Mouse (Mus musculus): ENCODE measurements at regions not wholly inside any gene's neighbourhood (a gene's known extent, or its start where the extent isn't known, plus 50 kb on each side); places are given as distances from the start of the nearest gene placed in this dataset.

GRCm38 (mm10) chr3:140837976-140838581 lies 374.1 kb downstream of the Pdha2 start:
- 0 out of 2 replicates have a peak overlapping the region, but pooled peaks have one; percentile 23 for H3K4me2 ChIP-seq (ENCODE audit: low read depth, low read length)
- WGBS: 70% methylated on average over 2 of the region's 2 CpGs

GRCm38 (mm10) chr3:140821266-140821665 lies 390.9 kb downstream of the Pdha2 start:
- Histone ChIP-seq H3K9ac (replicated peaks; ENCODE audit: low read depth, low read length) (no peak overlapping the region), H3K27ac (ENCODE audit: low read depth) (no peak overlapping the region), H3K4me2 (ENCODE audit: low read depth, low read length) (no peak overlapping the region), H3K36me3 (replicated peaks; ENCODE audit: control insufficient read depth, insufficient read depth, low read length) (no peaks in the 10 kb centered on the region), H3K4me1 (ENCODE audit: control insufficient read depth, insufficient read depth) (no peaks in the 10 kb centered on the region), H3K9me3 (replicated peaks; ENCODE audit: control insufficient read depth, low read length) (no peaks in the 10 kb centered on the region), H3K27me3 (ENCODE audit: control insufficient read depth, insufficient read depth, low read length) (no peaks in the 10 kb centered on the region), H3K4me3 (ENCODE audit: low read depth, low read length) (no peak overlapping the region)
- TF ChIP-seq EP300 (IDR thresholded peaks at IDR 0.05; ENCODE audit: low read depth) (no peak), CTCF (IDR thresholded peaks at IDR 0.05; ENCODE audit: low read depth) (no peak)
- no peak for DNase-seq (ENCODE audit: low spot score)
- no peak for ATAC-seq (ENCODE audit: insufficient read depth, low read depth)

More at GRCm38 (mm10) chr3:140837976-140838581, 374.1 kb downstream of the Pdha2 start:
- H3K4me3 ChIP-seq (ENCODE audit: low read depth, low read length): peak overlapping the region; percentile 19; the same call in 1 of the 2 replicates
- H3K27me3 ChIP-seq (ENCODE audit: control insufficient read depth, insufficient read depth, low read length): no peaks in the 10 kb centered on the region
- no peaks in the 10 kb centered on the region for H3K4me1 ChIP-seq (ENCODE audit: control insufficient read depth, insufficient read depth)
- no peak for DNase-seq (ENCODE audit: low spot score)
- TF ChIP-seq EP300 (IDR thresholded peaks at IDR 0.05; ENCODE audit: low read depth): no peak
- no peak for TF ChIP-seq CTCF (IDR thresholded peaks at IDR 0.05; ENCODE audit: low read depth)
- ATAC-seq (ENCODE audit: insufficient read depth, low read depth): no peak
- H3K9me3 ChIP-seq (replicated peaks; ENCODE audit: control insufficient read depth, low read length): no peaks in the 10 kb centered on the region
- H3K36me3 ChIP-seq (replicated peaks; ENCODE audit: control insufficient read depth, insufficient read depth, low read length): no peaks in the 10 kb centered on the region
- no peak overlapping the region for H3K27ac ChIP-seq (ENCODE audit: low read depth)
- no peak overlapping the region for H3K9ac ChIP-seq (replicated peaks; ENCODE audit: low read depth, low read length)

GRCm38 (mm10) chr3:140805586-140805985 lies 406.6 kb downstream of the Pdha2 start:
- 71% methylated on average over 2 of the region's 2 CpGs for WGBS
- no peaks in the 10 kb centered on the region for H3K36me3 ChIP-seq (replicated peaks; ENCODE audit: control insufficient read depth, insufficient read depth, low read length)
- no peak for ATAC-seq (ENCODE audit: insufficient read depth, low read depth)

GRCm38 (mm10) chr3:140792943-140793342 lies 419.2 kb downstream of the Pdha2 start:
- Histone ChIP-seq H3K9me3 (replicated peaks; ENCODE audit: control insufficient read depth, low read length) (no peaks in the 10 kb centered on the region), H3K9ac (replicated peaks; ENCODE audit: low read depth, low read length) (no peak overlapping the region), H3K27me3 (ENCODE audit: control insufficient read depth, insufficient read depth, low read length) (no peaks in the 10 kb centered on the region), H3K4me2 (ENCODE audit: low read depth, low read length) (no peak overlapping the region), H3K36me3 (replicated peaks; ENCODE audit: control insufficient read depth, insufficient read depth, low read length) (no peaks in the 10 kb centered on the region), H3K4me3 (ENCODE audit: low read depth, low read length) (no peak overlapping the region), H3K4me1 (ENCODE audit: control insufficient read depth, insufficient read depth) (no peaks in the 10 kb centered on the region), H3K27ac (ENCODE audit: low read depth) (no peak overlapping the region)
- ATAC-seq (ENCODE audit: insufficient read depth, low read depth): no peak
- WGBS: 66% methylated on average over 2 of the region's 2 CpGs
- no peak for TF ChIP-seq CTCF (IDR thresholded peaks at IDR 0.05; ENCODE audit: low read depth)
- no peak for TF ChIP-seq EP300 (IDR thresholded peaks at IDR 0.05; ENCODE audit: low read depth)
- no peak for DNase-seq (ENCODE audit: low spot score)

More at GRCm38 (mm10) chr3:140805586-140805985, 406.6 kb downstream of the Pdha2 start:
- Histone ChIP-seq H3K27me3 (ENCODE audit: control insufficient read depth, insufficient read depth, low read length) (no peaks in the 10 kb centered on the region), H3K4me2 (ENCODE audit: low read depth, low read length) (no peak overlapping the region), H3K9me3 (replicated peaks; ENCODE audit: control insufficient read depth, low read length) (0 out of 2 replicates have a peak, but pooled peaks cover 5% of the 10 kb centered on the region), H3K9ac (replicated peaks; ENCODE audit: low read depth, low read length) (no peak overlapping the region), H3K27ac (ENCODE audit: low read depth) (no peak overlapping the region), H3K4me1 (ENCODE audit: control insufficient read depth, insufficient read depth) (no peaks in the 10 kb centered on the region), H3K4me3 (ENCODE audit: low read depth, low read length) (no peak overlapping the region)
- no peak for DNase-seq (ENCODE audit: low spot score)
- no peak for TF ChIP-seq EP300 (IDR thresholded peaks at IDR 0.05; ENCODE audit: low read depth)

- no peak overlapping the region for H3K27ac ChIP-seq (ENCODE audit: low read depth)
- DNase-seq (ENCODE audit: low spot score): no peak
- ATAC-seq (ENCODE audit: insufficient read depth, low read depth): no peak
- H3K9me3 ChIP-seq (replicated peaks; ENCODE audit: control insufficient read depth, low read length): no peaks in the 10 kb centered on the region
- no peak overlapping the region for H3K9ac ChIP-seq (replicated peaks; ENCODE audit: low read depth, low read length)
- no peaks in the 10 kb centered on the region for H3K27me3 ChIP-seq (ENCODE audit: control insufficient read depth, insufficient read depth, low read length)
- no peaks in the 10 kb centered on the region for H3K4me1 ChIP-seq (ENCODE audit: control insufficient read depth, insufficient read depth)
- no peak overlapping the region for H3K4me2 ChIP-seq (ENCODE audit: low read depth, low read length)
- no peak overlapping the region for H3K4me3 ChIP-seq (ENCODE audit: low read depth, low read length)
- TF ChIP-seq CTCF (IDR thresholded peaks at IDR 0.05; ENCODE audit: low read depth) (no peak), EP300 (IDR thresholded peaks at IDR 0.05; ENCODE audit: low read depth) (no peak)
- WGBS: 62% methylated on average over 3 of the region's 3 CpGs
- no peaks in the 10 kb centered on the region for H3K36me3 ChIP-seq (replicated peaks; ENCODE audit: control insufficient read depth, insufficient read depth, low read length)
Observed at GRCm38 (mm10) chr3:140785700-140786099, 426.5 kb downstream of the Pdha2 start.

DNA sequence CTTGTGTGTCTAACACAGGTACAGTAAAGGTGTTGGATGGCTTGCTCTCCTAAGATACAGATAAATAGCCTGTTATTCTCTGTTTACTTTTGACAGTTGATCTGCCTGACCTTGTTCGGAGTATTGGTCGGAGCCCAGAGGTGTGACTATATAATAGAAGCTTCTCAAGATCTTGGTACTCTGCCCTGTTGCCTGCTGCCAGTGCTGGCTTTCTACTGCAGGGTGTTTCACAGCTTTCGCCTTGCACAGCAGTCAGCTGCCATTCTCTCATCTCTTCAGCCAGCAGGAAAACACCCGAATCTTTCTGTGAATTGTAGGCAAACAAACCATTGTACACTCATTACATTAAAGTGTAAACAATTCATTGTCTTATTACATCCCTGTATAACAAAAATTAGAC lies 452.1 kb downstream of the Pdha2 start:
- Histone ChIP-seq H3K36me3 (replicated peaks; ENCODE audit: control insufficient read depth, insufficient read depth, low read length) (no peaks in the 10 kb centered on the region), H3K9ac (replicated peaks; ENCODE audit: low read depth, low read length) (no peak overlapping the region), H3K4me1 (ENCODE audit: control insufficient read depth, insufficient read depth) (no peaks in the 10 kb centered on the region), H3K4me2 (ENCODE audit: low read depth, low read length) (no peak overlapping the region), H3K4me3 (ENCODE audit: low read depth, low read length) (no peak overlapping the region), H3K9me3 (replicated peaks; ENCODE audit: control insufficient read depth, low read length) (no peaks in the 10 kb centered on the region), H3K27me3 (ENCODE audit: control insufficient read depth, insufficient read depth, low read length) (no peaks in the 10 kb centered on the region), H3K27ac (ENCODE audit: low read depth) (no peak overlapping the region)
- 68% methylated on average over 4 of the region's 4 CpGs for WGBS
- ATAC-seq (ENCODE audit: insufficient read depth, low read depth) (no peak), DNase-seq (ENCODE audit: low spot score) (no peak)
- no peak for TF ChIP-seq EP300 (IDR thresholded peaks at IDR 0.05; ENCODE audit: low read depth)
- no peak for TF ChIP-seq CTCF (IDR thresholded peaks at IDR 0.05; ENCODE audit: low read depth)
